Mouse (Mus musculus) E14TG2a.4 (cell line): Measurements from ENCODE around the gene Cwc25.

Experiments used
- CTCF ChIP-seq: conservative IDR thresholded peaks from 2 replicates; pipeline ENCODE4 v1.5.1; 2014; ENCODE audit warnings: low read length
- NANOG ChIP-seq: IDR thresholded peaks from 2 replicates; pipeline ENCODE4 v1.6.1; 2014; ENCODE audit warnings: borderline replicate concordance, low read length, mixed read lengths

- TF ChIP-seq CTCF (no peak), NANOG (no peak)
Observed at GRCm38 (mm10) chr11:97721338-97721737, 45.0 kb downstream of the Cwc25 start.
